ENCODE assay signal across 23 mouse cellular contexts in genomic region chr10:108483991-108484390, GRCm38 (mm10).
"Had no signal": no experiment of that assay in that cellular context is flagged by ENCODE, and none has a peak within 500 bp of the region (broad histone marks: within the 10 kb centered on the region; RNA-seq: fewer than 3 reads in every experiment).

No protein-coding gene starts in this region.

- H3K4me3 ChIP-seq: limb, embryonic 12.5 days; limb, embryonic 15.5 days; midbrain, embryonic 12.5 days; midbrain, embryonic 15.5 days; neural tube, embryonic 12.5 days; neural tube, embryonic 15.5 days had no signal

- H3K27me3 ChIP-seq: limb, embryonic 12.5 days; limb, embryonic 15.5 days; midbrain, embryonic 12.5 days; midbrain, embryonic 15.5 days; neural tube, embryonic 12.5 days; neural tube, embryonic 15.5 days had no signal

- DNase-seq: kidney, adult 11 months; kidney, adult 9 months; kidney, postnatal 14 days; kidney, postnatal 4 days; left cerebral cortex, postnatal 4 days; liver, postnatal 0 days; lung, embryonic 14.5 days; right cerebral cortex, adult 18-20 months; right cerebral cortex, postnatal 14 days; right cerebral cortex, postnatal 4 days; spleen, adult 18-20 months; thymus, adult 18-20 months; thymus, postnatal 36 days had no signal

- H3K4me2 ChIP-seq: limb, embryonic 12.5 days; limb, embryonic 15.5 days; liver, embryonic 11.5 days; lung, embryonic 14.5 days; midbrain, embryonic 12.5 days; midbrain, embryonic 15.5 days; neural tube, embryonic 12.5 days; neural tube, embryonic 15.5 days had no signal

- H3K4me1 ChIP-seq: limb, embryonic 12.5 days; limb, embryonic 15.5 days; midbrain, embryonic 12.5 days; midbrain, embryonic 15.5 days; neural tube, embryonic 12.5 days; neural tube, embryonic 15.5 days had no signal

- H3K9me3 ChIP-seq: limb, embryonic 12.5 days; limb, embryonic 15.5 days; midbrain, embryonic 12.5 days; midbrain, embryonic 15.5 days; neural tube, embryonic 12.5 days; neural tube, embryonic 15.5 days had no signal

- H3K27ac ChIP-seq: limb, embryonic 12.5 days; limb, embryonic 15.5 days; liver, embryonic 14.5 days; macrophage; midbrain, embryonic 12.5 days; midbrain, embryonic 15.5 days; neural tube, embryonic 12.5 days; neural tube, embryonic 15.5 days had no signal

- H3K9ac ChIP-seq: limb, embryonic 12.5 days; limb, embryonic 15.5 days; liver, embryonic 14.5 days; liver, postnatal 0 days; lung, embryonic 14.5 days; midbrain, embryonic 12.5 days; midbrain, embryonic 15.5 days; neural tube, embryonic 12.5 days; neural tube, embryonic 15.5 days had no signal

- H3K36me3 ChIP-seq: limb, embryonic 12.5 days; limb, embryonic 15.5 days; midbrain, embryonic 12.5 days; midbrain, embryonic 15.5 days; neural tube, embryonic 12.5 days; neural tube, embryonic 15.5 days had no signal

- ATAC-seq: liver, postnatal 0 days; lung, postnatal 0 days; midbrain, embryonic 15.5 days had no signal
